Mouse (Mus musculus) E14TG2a.4 (cell line): ENCODE measurements around the gene Nos1.

ENCODE experiments used
- CTCF ChIP-seq: conservative IDR thresholded peaks from 2 replicates; pipeline ENCODE4 v1.5.1; 2014; ENCODE audit warnings: low read length
- NANOG ChIP-seq: IDR thresholded peaks from 2 replicates; pipeline ENCODE4 v1.6.1; 2014; ENCODE audit warnings: borderline replicate concordance, low read length, mixed read lengths
- POU5F1 ChIP-seq: IDR thresholded peaks from 2 replicates; pipeline ENCODE4 v1.6.1; 2014; ENCODE audit warnings: low read length, borderline replicate concordance

DNA sequence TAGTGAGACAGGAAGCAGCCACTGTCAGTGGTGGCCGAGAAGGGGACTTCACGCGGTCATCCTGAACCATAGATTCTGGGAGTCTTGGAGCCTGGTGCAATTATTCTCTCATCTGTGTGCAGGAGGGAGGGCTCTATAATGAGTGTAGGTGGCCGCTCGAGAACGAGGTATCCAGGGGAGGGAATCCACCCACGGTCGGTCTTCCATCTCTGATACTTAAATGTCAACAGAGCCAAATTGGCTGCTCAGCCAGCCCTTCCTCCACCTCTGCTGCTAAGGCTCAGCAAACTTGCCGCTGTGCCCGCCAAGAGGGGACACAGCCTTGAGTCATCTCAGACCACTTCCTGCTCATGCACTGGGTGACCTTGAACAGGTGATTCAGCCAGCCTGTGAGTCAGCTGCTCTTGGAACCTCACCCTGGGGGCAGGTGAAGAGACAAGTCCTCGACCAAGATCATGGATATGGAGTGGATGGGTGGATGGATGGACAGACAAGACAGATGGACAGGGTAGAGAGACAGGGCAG, 36.1 kb upstream of the Nos1 start:
- no peak for TF ChIP-seq CTCF
- TF ChIP-seq POU5F1 = no peak
- TF ChIP-seq NANOG = no peak
